Mouse (Mus musculus) kidney, postnatal 0 days (tissue): Measurements from ENCODE around the gene Galnt17. TPM values are rescaled to one million over a fixed set of nuclear protein-coding genes. Genes with fewer than 3 reads are reported as not detected.
A peak's percentile ranks its signal among the peaks of the same experiment; 100 is the strongest.

Experiments
- ATAC-seq: fragments of 200-750 bp; cut with Nextera tagmentation; replicated peaks from 2 replicates; pipeline ENCODE4 v1.8.0; 2017; ENCODE audit warnings: low read depth, moderate number of reproducible peaks, moderate TSS enrichment, moderate library complexity; ENCODE audit not compliant: low FRiP score
- DNase-seq: peaks from one replicate; pipeline ENCODE4 v3.0.0-alpha.2; 2016; ENCODE audit warnings: low spot score
- H3K27ac ChIP-seq: fragments of 300-500 bp; sonication (generic); 2 replicates; pipeline ENCODE4 v1.5.1; 2014; ENCODE audit warnings: mild to moderate bottlenecking
- H3K27me3 ChIP-seq: fragments of 300-500 bp; sonication (generic); 2 replicates; pipeline ENCODE4 v1.6.1; 2014; ENCODE audit warnings: low read length, mixed read lengths; ENCODE audit not compliant: insufficient read depth
- H3K36me3 ChIP-seq: fragments of 300-500 bp; sonication (generic); 2 replicates; pipeline ENCODE4 v1.6.1; 2014; ENCODE audit warnings: low read length, mixed read lengths; ENCODE audit not compliant: insufficient read depth
- H3K4me1 ChIP-seq: fragments of 300-500 bp; sonication (generic); replicated peaks from 2 replicates; pipeline ENCODE4 v1.6.1; 2014; ENCODE audit warnings: antibody characterized with exemption, low read length, mixed read lengths; ENCODE audit not compliant: insufficient read depth
- H3K4me2 ChIP-seq: fragments of 300-500 bp; sonication (generic); 2 replicates; pipeline ENCODE4 v1.6.1; 2014; ENCODE audit warnings: mild to moderate bottlenecking, low read length, moderate library complexity, mixed read lengths
- H3K4me3 ChIP-seq: fragments of 300-500 bp; sonication (generic); replicated peaks from 2 replicates; pipeline ENCODE4 v1.5.1; 2014; ENCODE audit warnings: low read depth, low read length
- H3K9ac ChIP-seq: fragments of 300-500 bp; sonication (generic); 2 replicates; pipeline ENCODE4 v1.6.1; 2014; ENCODE audit warnings: low read depth, low read length
- H3K9me3 ChIP-seq: fragments of 300-500 bp; sonication (generic); replicated peaks from 2 replicates; pipeline ENCODE4 v1.6.1; 2016; ENCODE audit warnings: low read length, inconsistent platforms, mixed read lengths
- CTCF ChIP-seq: IDR thresholded peaks from 2 replicates; pipeline ENCODE4 v1.5.1; 2016; ENCODE audit warnings: antibody characterized with exemption, low read depth, mild to moderate bottlenecking, moderate library complexity
- WGBS: fragments of 180-500 bp; shearing (Covaris S2); extraction: QIAGEN DNeasy Blood & Tissue Kit; methylation state at CpG from one replicate; pipeline ENCODE4 v1.1.7; 2014; 5-methylcytosine and 5-hydroxymethylcytosine counted together
- polyA plus RNA-seq: library from polyadenylated mRNA; unstranded; fragments of >200 nt; fragmentation: Nextera tagmentation; extraction: Ambion mirVana; gene quantifications from 2 replicates; pipeline ENCODE4 v1.2.1, GENCODE M21; 2015

The Galnt17 gene
- polyA plus RNA-seq, 1 experiment from 2014 or later = 1.2 TPM

- H3K36me3 ChIP-seq = no peaks in the 10 kb centered on the region
- H3K27me3 ChIP-seq = no peaks in the 10 kb centered on the region
- H3K27ac ChIP-seq = peak overlapping the region; percentile 22; the same call in 1 of the 2 replicates
- H3K4me3 ChIP-seq = no peak overlapping the region
- no peaks in the 10 kb centered on the region for H3K9me3 ChIP-seq
- WGBS = 64% methylated on average over 8 of the region's 8 CpGs
- TF ChIP-seq CTCF = no peak
- H3K9ac ChIP-seq = no peak overlapping the region
- H3K4me2 ChIP-seq = no peak overlapping the region
- peak; percentile 88 for DNase-seq
- no peaks in the 10 kb centered on the region for H3K4me1 ChIP-seq
- ATAC-seq = peak; percentile 63
These were observed 57.3 kb downstream of the Galnt17 start for GRCm38 (mm10) chr5:131250701-131251636.

- Histone ChIP-seq H3K4me1 (no peaks in the 10 kb centered on the region), H3K27ac (peak overlapping the region; percentile 31; the same call in 1 of the 2 replicates), H3K4me2 (no peak overlapping the region), H3K36me3 (no peaks in the 10 kb centered on the region), H3K4me3 (no peak overlapping the region), H3K9me3 (no peaks in the 10 kb centered on the region), H3K27me3 (no peaks in the 10 kb centered on the region), H3K9ac (no peak overlapping the region)
- DNase-seq (peak; percentile 76), ATAC-seq (no peak; the same call in 1 of the 2 replicates)
- no peak for TF ChIP-seq CTCF
- WGBS = 64% methylated on average over 3 of the region's 3 CpGs
These were observed 59.9 kb downstream of the Galnt17 start for GRCm38 (mm10) chr5:131248416-131248815.

- TF ChIP-seq CTCF = no peak
- WGBS = 93% methylated on average over 6 of the region's 6 CpGs
- Histone ChIP-seq H3K4me2 (no peak overlapping the region), H3K9ac (no peak overlapping the region), H3K9me3 (no peaks in the 10 kb centered on the region), H3K4me1 (no peaks in the 10 kb centered on the region), H3K27ac (no peak overlapping the region), H3K36me3 (no peaks in the 10 kb centered on the region), H3K27me3 (no peaks in the 10 kb centered on the region), H3K4me3 (no peak overlapping the region)
- ATAC-seq (no peak), DNase-seq (no peak)
These were observed 61.7 kb downstream of the Galnt17 start for GRCm38 (mm10) chr5:131246591-131246990.

- Histone ChIP-seq H3K9me3 (no peaks in the 10 kb centered on the region), H3K27me3 (no peaks in the 10 kb centered on the region), H3K4me2 (no peak overlapping the region), H3K9ac (no peak overlapping the region), H3K27ac (no peak overlapping the region), H3K4me3 (no peak overlapping the region), H3K4me1 (no peaks in the 10 kb centered on the region), H3K36me3 (no peaks in the 10 kb centered on the region)
- DNase-seq (peak; percentile 69), ATAC-seq (no peak)
- WGBS = 32% methylated on average over 4 of the region's 4 CpGs
- TF ChIP-seq CTCF = no peak
These were observed 66.6 kb downstream of the Galnt17 start for GRCm38 (mm10) chr5:131241689-131242088.

- 97% methylated on average over 3 of the region's 3 CpGs for WGBS
- Histone ChIP-seq H3K36me3 (no peaks in the 10 kb centered on the region), H3K9me3 (no peaks in the 10 kb centered on the region), H3K4me2 (no peak overlapping the region), H3K4me1 (no peaks in the 10 kb centered on the region), H3K27me3 (no peaks in the 10 kb centered on the region), H3K27ac (no peak overlapping the region), H3K9ac (no peak overlapping the region), H3K4me3 (no peak overlapping the region)
- ATAC-seq (no peak), DNase-seq (no peak)
- TF ChIP-seq CTCF = peak; percentile 28; the same call in 1 of the 2 replicates
These were observed 68.5 kb downstream of the Galnt17 start for GRCm38 (mm10) chr5:131239813-131240212.

- H3K4me2 ChIP-seq = no peak overlapping the region
- no peak for TF ChIP-seq CTCF
- no peak for ATAC-seq
- no peak overlapping the region for H3K27ac ChIP-seq
- H3K9me3 ChIP-seq = no peaks in the 10 kb centered on the region
- no peaks in the 10 kb centered on the region for H3K4me1 ChIP-seq
- DNase-seq = peak; percentile 69
- H3K4me3 ChIP-seq = no peak overlapping the region
- WGBS = 72% methylated on average over 8 of the region's 8 CpGs
- no peaks in the 10 kb centered on the region for H3K36me3 ChIP-seq
- H3K9ac ChIP-seq = no peak overlapping the region
- H3K27me3 ChIP-seq = no peaks in the 10 kb centered on the region
These were observed 71.4 kb downstream of the Galnt17 start for GRCm38 (mm10) chr5:131236906-131237305.
